Mouse (Mus musculus): ENCODE measurements at regions not wholly inside any gene's neighbourhood (a gene's known extent, or its start where the extent isn't known, plus 50 kb on each side); places are given as distances from the start of the nearest gene placed in this dataset.
"Not testable (repeated sequence)": the region's sequence is repeated elsewhere in the genome, so short reads cannot be mapped to it uniquely, and the experiment has no call there.

DNA sequence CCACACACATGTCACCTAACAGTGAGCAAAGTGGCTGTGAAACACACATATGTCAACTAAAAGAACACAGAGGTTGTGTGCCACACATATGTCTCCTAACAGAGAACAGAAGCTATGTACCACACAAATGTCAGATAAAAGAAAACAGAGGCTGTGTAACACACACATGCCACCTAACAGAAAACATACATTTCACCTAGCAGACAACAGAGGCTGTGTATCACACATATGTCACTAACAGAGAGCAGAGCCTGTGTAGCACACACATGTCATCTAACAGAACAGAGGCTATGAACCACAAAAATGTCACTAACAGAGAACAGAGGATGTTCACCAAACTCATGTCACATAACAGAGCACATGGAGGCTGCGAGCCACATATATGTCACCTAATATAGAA lies 103.6 kb upstream of the Thrb start:
- no peak for DNase-seq (ENCODE audit: low read depth, low spot score)

DNA sequence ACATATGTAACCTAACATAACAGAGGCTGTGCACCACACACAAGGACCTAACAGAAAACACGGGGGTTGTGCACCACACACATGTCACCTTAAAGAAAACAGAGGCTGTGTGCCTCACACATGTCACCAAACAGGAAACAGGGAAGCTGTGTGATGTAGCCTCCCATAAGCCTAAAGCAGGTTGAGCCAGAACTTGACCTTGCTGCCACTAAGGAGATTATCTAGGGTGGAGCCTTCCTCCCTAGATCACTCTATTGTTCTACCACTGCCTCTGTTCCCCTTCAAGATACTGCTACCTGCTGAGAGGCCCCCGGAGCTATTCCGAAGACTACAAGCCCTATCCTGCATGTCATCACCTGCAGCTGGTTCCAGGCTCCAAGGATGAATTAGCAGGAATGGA lies 100.1 kb upstream of the Thrb start:
- DNase-seq (ENCODE audit: low read depth, low spot score), result not testable (repeated sequence)

GRCm38 (mm10) chr14:17567927-17568326 lies 92.1 kb upstream of the Thrb start:
- DNase-seq (ENCODE audit: low read depth, low spot score), result no peak

- no peak for DNase-seq (ENCODE audit: low read depth, low spot score)
Observed at GRCm38 (mm10) chr14:17569087-17569636, 90.9 kb upstream of the Thrb start.

DNA sequence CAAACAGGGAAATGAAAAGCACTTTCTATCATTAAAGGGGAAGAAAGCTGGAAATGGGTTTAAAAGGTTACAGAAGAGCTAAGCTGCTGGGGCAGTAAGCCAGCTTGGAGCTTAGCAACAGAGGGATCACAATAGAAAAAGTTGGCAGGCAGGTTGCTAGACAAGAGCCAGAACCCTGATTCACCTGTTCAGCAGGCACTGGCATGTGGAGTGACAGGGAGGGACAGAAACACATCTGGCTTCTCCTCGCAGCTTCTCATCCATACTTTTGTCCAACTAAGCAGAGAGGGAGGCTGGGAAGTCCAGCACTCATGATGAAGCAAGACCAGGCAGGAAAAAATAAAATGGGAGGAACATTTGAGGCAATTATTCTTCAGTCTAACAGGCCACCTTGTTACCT lies 81.3 kb upstream of the Thrb start:
- DNase-seq (ENCODE audit: low read depth, low spot score), result no peak

- no peak for DNase-seq (ENCODE audit: low read depth, low spot score)
Observed at GRCm38 (mm10) chr14:17589595-17589994, 70.5 kb upstream of the Thrb start.

DNA sequence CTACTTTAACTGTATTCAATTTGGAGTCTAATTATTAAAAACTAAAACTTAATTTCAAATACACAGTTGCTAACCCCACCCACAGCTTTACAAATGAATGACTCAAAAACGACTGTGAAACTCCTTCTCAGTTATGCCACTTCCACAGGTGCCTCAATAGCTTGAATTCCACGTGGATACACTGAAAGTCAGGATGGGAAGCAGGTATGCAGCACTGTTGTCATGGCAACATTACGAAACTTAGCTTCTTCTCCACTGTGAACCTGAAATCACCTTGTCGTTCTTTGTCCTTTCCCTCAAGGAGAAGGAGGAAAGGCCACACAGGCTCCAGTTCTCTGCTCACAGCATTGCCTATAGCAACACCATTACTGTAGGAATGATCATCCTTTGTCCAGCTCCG lies 60.5 kb upstream of the Thrb start:
- no peak for DNase-seq (ENCODE audit: low read depth, low spot score)

DNA sequence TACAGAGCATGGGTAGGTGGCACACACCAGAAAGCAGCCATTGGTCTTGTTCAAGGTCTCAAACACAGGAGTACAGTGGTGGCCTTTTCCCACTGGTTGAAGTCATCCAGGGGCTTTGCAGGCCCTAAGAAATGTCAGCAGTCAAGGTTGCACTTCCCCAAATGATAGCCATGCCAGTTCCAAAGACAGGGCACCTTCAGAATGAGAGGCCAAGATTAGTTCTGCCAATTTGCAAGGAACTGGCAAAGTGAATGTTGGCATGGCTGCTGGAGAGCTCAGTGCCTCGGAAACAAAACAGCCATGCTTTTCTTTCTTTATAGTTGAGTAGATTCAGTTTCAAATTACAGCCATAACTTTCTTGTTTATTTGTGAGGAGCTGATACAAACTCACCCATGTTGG lies 57.7 kb upstream of the Thrb start:
- no peak for DNase-seq (ENCODE audit: low read depth, low spot score)

GRCm38 (mm10) chr14:17606018-17606417 lies 54.0 kb upstream of the Thrb start:
- DNase-seq (ENCODE audit: low read depth, low spot score), result no peak

- DNase-seq (ENCODE audit: low read depth, low spot score), result no peak
Observed at GRCm38 (mm10) chr14:17607186-17607585, 52.9 kb upstream of the Thrb start.

Measured in forelimb bud, embryonic 11.5 days (tissue).